Mouse (Mus musculus): Measurements from ENCODE around the gene Tff1. TPM values are rescaled to one million over a fixed set of nuclear protein-coding genes. Genes with fewer than 3 reads are reported as not detected.

The Tff1 gene
- polyA plus RNA-seq, 1 experiment from 2014 or later, result not detected

- H3K36me3 ChIP-seq, result no peaks in the 10 kb centered on the region
- WGBS, result 84% methylated on average over 9 of the region's 9 CpGs
- H3K9ac ChIP-seq, result no peak overlapping the region
- H3K4me2 ChIP-seq (replicated peaks), result no peak overlapping the region
- no peak overlapping the region for H3K4me3 ChIP-seq
- H3K4me1 ChIP-seq, result 0 out of 2 replicates have a peak, but pooled peaks cover 3% of the 10 kb centered on the region
- no peak overlapping the region for H3K27ac ChIP-seq
- 0 out of 2 replicates have a peak, but pooled peaks cover 6% of the 10 kb centered on the region for H3K27me3 ChIP-seq
- no peaks in the 10 kb centered on the region; the same call in 1 of the 2 replicates for H3K9me3 ChIP-seq (replicated peaks)
- ATAC-seq (ENCODE audit: low FRiP score), result no peak
Measured at GRCm38 (mm10) chr17:31145998-31146397, 19.1 kb downstream of the Tff1 start.

- 68% methylated on average over 15 of the region's 15 CpGs for WGBS
- no peak for ATAC-seq (ENCODE audit: low FRiP score)
- H3K27me3 ChIP-seq, result 0 out of 2 replicates have a peak, but pooled peaks cover 6% of the 10 kb centered on the region
Measured at GRCm38 (mm10) chr17:31144040-31145037, 20.7 kb downstream of the Tff1 start, which contains the start of gene Tff2. Gene Tff2 (minus strand): TSS chr17:31144282.

GRCm38 (mm10) chr17:31142116-31142515 is 23.0 kb downstream of the Tff1 start:
- Histone ChIP-seq H3K27me3 (peaks cover 6% of the 10 kb centered on the region; the same call in 1 of the 2 replicates), H3K36me3 (no peaks in the 10 kb centered on the region), H3K4me1 (0 out of 2 replicates have a peak, but pooled peaks cover 3% of the 10 kb centered on the region), H3K9ac (no peak overlapping the region), H3K9me3 (replicated peaks) (no peaks in the 10 kb centered on the region; the same call in 1 of the 2 replicates), H3K4me3 (no peak overlapping the region), H3K4me2 (replicated peaks) (no peak overlapping the region), H3K27ac (no peak overlapping the region)
- 91% methylated on average over 7 of the region's 7 CpGs for WGBS
- no peak for ATAC-seq (ENCODE audit: low FRiP score)

More at GRCm38 (mm10) chr17:31144040-31145037, 20.7 kb downstream of the Tff1 start, which contains the start of gene Tff2:
- Histone ChIP-seq H3K4me3 (no peak within 1 kb of the TSS), H3K9ac (no peak within 1 kb of the TSS), H3K4me1 (0 out of 2 replicates have a peak, but pooled peaks cover 3% of the 10 kb centered on the region), H3K36me3 (no peaks in the 10 kb centered on the region), H3K4me2 (replicated peaks) (no peak within 1 kb of the TSS), H3K9me3 (replicated peaks) (no peaks in the 10 kb centered on the region; the same call in 1 of the 2 replicates), H3K27ac (no peak within 1 kb of the TSS)

GRCm38 (mm10) chr17:31138398-31138797 is 26.7 kb downstream of the Tff1 start:
- H3K27ac ChIP-seq, result no peak overlapping the region
- WGBS, result 23% methylated on average over 5 of the region's 5 CpGs
- peak; percentile 26; the same call in 1 of the 2 replicates for ATAC-seq (ENCODE audit: low FRiP score)

GRCm38 (mm10) chr17:31136821-31137220 is 28.3 kb downstream of the Tff1 start:
- 90% methylated on average over 1 of the region's 1 CpGs for WGBS
- no peaks in the 10 kb centered on the region for H3K9me3 ChIP-seq (replicated peaks)
- H3K4me2 ChIP-seq (replicated peaks), result no peak overlapping the region
- no peaks in the 10 kb centered on the region; the same call in 1 of the 2 replicates for H3K27me3 ChIP-seq
- H3K27ac ChIP-seq, result no peak overlapping the region
- H3K9ac ChIP-seq, result no peak overlapping the region
- H3K4me3 ChIP-seq, result no peak overlapping the region
- H3K36me3 ChIP-seq, result no peaks in the 10 kb centered on the region
- no peak for ATAC-seq (ENCODE audit: low FRiP score)
- H3K4me1 ChIP-seq, result no peaks in the 10 kb centered on the region

More at GRCm38 (mm10) chr17:31138398-31138797, 26.7 kb downstream of the Tff1 start:
- Histone ChIP-seq H3K4me2 (replicated peaks) (no peak overlapping the region), H3K9ac (no peak overlapping the region), H3K36me3 (no peaks in the 10 kb centered on the region), H3K9me3 (replicated peaks) (no peaks in the 10 kb centered on the region), H3K4me3 (no peak overlapping the region), H3K27me3 (peaks cover 6% of the 10 kb centered on the region; the same call in 1 of the 2 replicates), H3K4me1 (no peaks in the 10 kb centered on the region)

- no peak overlapping the region for H3K4me2 ChIP-seq (replicated peaks)
Measured at GRCm38 (mm10) chr17:31136291-31136690, 28.8 kb downstream of the Tff1 start.

GRCm38 (mm10) chr17:31134913-31135312 is 30.2 kb downstream of the Tff1 start:
- no peak overlapping the region for H3K9ac ChIP-seq
- H3K36me3 ChIP-seq, result no peaks in the 10 kb centered on the region
- H3K27me3 ChIP-seq, result no peaks in the 10 kb centered on the region; the same call in 1 of the 2 replicates
- 83% methylated on average over 6 of the region's 6 CpGs for WGBS
- H3K4me3 ChIP-seq, result no peak overlapping the region
- no peaks in the 10 kb centered on the region for H3K4me1 ChIP-seq
- H3K4me2 ChIP-seq (replicated peaks), result no peak overlapping the region
- H3K27ac ChIP-seq, result no peak overlapping the region
- H3K9me3 ChIP-seq (replicated peaks), result no peaks in the 10 kb centered on the region
- no peak for ATAC-seq (ENCODE audit: low FRiP score)

More at GRCm38 (mm10) chr17:31136291-31136690, 28.8 kb downstream of the Tff1 start:
- Histone ChIP-seq H3K4me1 (no peaks in the 10 kb centered on the region), H3K27ac (no peak overlapping the region), H3K4me3 (no peak overlapping the region), H3K36me3 (no peaks in the 10 kb centered on the region), H3K27me3 (no peaks in the 10 kb centered on the region; the same call in 1 of the 2 replicates), H3K9ac (no peak overlapping the region), H3K9me3 (replicated peaks) (no peaks in the 10 kb centered on the region)
- ATAC-seq (ENCODE audit: low FRiP score), result no peak
- WGBS, result 58% methylated on average over 3 of the region's 3 CpGs

- no peak overlapping the region for H3K4me3 ChIP-seq
- H3K9ac ChIP-seq, result no peak overlapping the region
- no peak overlapping the region for H3K4me2 ChIP-seq (replicated peaks)
- H3K27me3 ChIP-seq, result no peaks in the 10 kb centered on the region; the same call in 1 of the 2 replicates
- H3K36me3 ChIP-seq, result no peaks in the 10 kb centered on the region
- ATAC-seq (ENCODE audit: low FRiP score), result no peak
- no peaks in the 10 kb centered on the region for H3K9me3 ChIP-seq (replicated peaks)
- no peak overlapping the region for H3K27ac ChIP-seq
- WGBS, result 79% methylated on average over 15 of the region's 15 CpGs
- peaks cover 4% of the 10 kb centered on the region for H3K4me1 ChIP-seq
Measured at GRCm38 (mm10) chr17:31133776-31134175, 31.3 kb downstream of the Tff1 start.

GRCm38 (mm10) chr17:31131269-31131821 is 33.7 kb downstream of the Tff1 start:
- H3K27ac ChIP-seq, result no peak overlapping the region
- no peaks in the 10 kb centered on the region for H3K27me3 ChIP-seq
- peaks cover 4% of the 10 kb centered on the region for H3K4me1 ChIP-seq
- no peak overlapping the region for H3K9ac ChIP-seq
- no peak for ATAC-seq (ENCODE audit: low FRiP score)
- no peak overlapping the region for H3K4me2 ChIP-seq (replicated peaks)
- H3K36me3 ChIP-seq, result no peaks in the 10 kb centered on the region
- WGBS, result 86% methylated on average over 10 of the region's 10 CpGs
- H3K9me3 ChIP-seq (replicated peaks), result no peaks in the 10 kb centered on the region
- H3K4me3 ChIP-seq, result no peak overlapping the region

- H3K36me3 ChIP-seq, result no peaks in the 10 kb centered on the region
- no peak within 1 kb of the TSS for H3K4me3 ChIP-seq
- no peak for ATAC-seq (ENCODE audit: low FRiP score)
- no peak within 1 kb of the TSS for H3K27ac ChIP-seq
- H3K4me2 ChIP-seq (replicated peaks), result no peak within 1 kb of the TSS
- no peak within 1 kb of the TSS for H3K9ac ChIP-seq
- H3K9me3 ChIP-seq (replicated peaks), result no peaks in the 10 kb centered on the region
- 12% methylated on average over 2 of the region's 2 CpGs for whole genome bisulfite sequencing
- peaks cover 12% of the 10 kb centered on the region for H3K4me1 ChIP-seq
- no peaks in the 10 kb centered on the region for H3K27me3 ChIP-seq
Measured at GRCm38 (mm10) chr17:31129452-31129851, 35.6 kb downstream of the Tff1 start, which contains the start of gene Tff3. Gene Tff3 (minus strand): TSS chr17:31129646.

- no peak overlapping the region for H3K4me2 ChIP-seq (replicated peaks)
- H3K27ac ChIP-seq, result no peak overlapping the region
- WGBS, result 88% methylated on average over 9 of the region's 9 CpGs
- no peaks in the 10 kb centered on the region for H3K9me3 ChIP-seq (replicated peaks)
- H3K36me3 ChIP-seq, result no peaks in the 10 kb centered on the region
- no peaks in the 10 kb centered on the region for H3K27me3 ChIP-seq
- no peak for ATAC-seq (ENCODE audit: low FRiP score)
- H3K4me3 ChIP-seq, result no peak overlapping the region
- peaks cover 12% of the 10 kb centered on the region for H3K4me1 ChIP-seq
- H3K9ac ChIP-seq, result no peak overlapping the region
Measured at GRCm38 (mm10) chr17:31128708-31129318, 36.3 kb downstream of the Tff1 start.

Data from hindbrain, embryonic 12.5 days (tissue).